Mouse (Mus musculus): ENCODE data around the gene Farp1. TPM values are rescaled to one million over a fixed set of nuclear protein-coding genes. Genes with fewer than 3 reads are reported as not detected.

Gene Farp1
- polyA plus RNA-seq, 1 experiment from 2014 or later, result 42.8 TPM

DNA sequence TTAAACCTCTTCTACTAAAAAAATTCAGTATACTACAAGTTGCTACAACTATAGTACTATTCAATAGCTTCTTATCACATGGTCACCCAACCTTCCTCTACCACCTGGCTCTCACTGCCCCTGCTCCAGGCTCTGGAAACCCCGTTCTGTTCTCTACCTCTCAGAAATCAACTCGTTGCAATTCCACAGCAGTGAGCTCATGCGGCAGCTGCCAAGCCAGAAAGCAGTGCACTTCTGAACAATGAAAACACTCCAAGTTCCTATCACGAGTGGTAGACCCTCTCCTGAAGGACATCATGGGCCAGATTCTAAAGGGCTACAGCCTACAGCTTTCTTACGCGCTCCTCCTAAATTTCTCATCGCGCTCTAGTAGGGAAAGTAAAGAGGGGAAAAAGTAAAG lies 9.6 kb upstream of the Farp1 start:
- Histone ChIP-seq H3K9ac (replicated peaks; ENCODE audit: low read length) (no peak overlapping the region), H3K4me2 (ENCODE audit: low read length) (no peak overlapping the region), H3K27me3 (ENCODE audit: control insufficient read depth, insufficient read depth, low read length) (no peaks in the 10 kb centered on the region), H3K9me3 (ENCODE audit: control insufficient read depth, low read length) (no peaks in the 10 kb centered on the region), H3K4me1 (ENCODE audit: control insufficient read depth, insufficient read depth, low read length) (no peaks in the 10 kb centered on the region), H3K27ac (replicated peaks; ENCODE audit: low read depth, low read length) (no peak overlapping the region), H3K4me3 (replicated peaks; ENCODE audit: low read depth, low read length) (no peak overlapping the region), H3K36me3 (ENCODE audit: control insufficient read depth, insufficient read depth, low read length) (no peaks in the 10 kb centered on the region)
- DNase-seq (no peak), ATAC-seq (ENCODE audit: low FRiP score, low TSS enrichment) (no peak)
- 82% methylated on average over 8 of the region's 8 CpGs for WGBS

- ATAC-seq (ENCODE audit: low FRiP score, low TSS enrichment) (no peak), DNase-seq (no peak)
- no peak overlapping the region for H3K4me2 ChIP-seq (ENCODE audit: low read length)
- H3K9ac ChIP-seq (replicated peaks; ENCODE audit: low read length), result no peak overlapping the region
- WGBS, result 85% methylated on average over 2 of the region's 2 CpGs
- no peaks in the 10 kb centered on the region for H3K9me3 ChIP-seq (ENCODE audit: control insufficient read depth, low read length)
- H3K4me3 ChIP-seq (replicated peaks; ENCODE audit: low read depth, low read length), result no peak overlapping the region
- no peak overlapping the region for H3K27ac ChIP-seq (replicated peaks; ENCODE audit: low read depth, low read length)
- H3K4me1 ChIP-seq (ENCODE audit: control insufficient read depth, insufficient read depth, low read length), result 0 out of 2 replicates have a peak, but pooled peaks cover 3% of the 10 kb centered on the region
- 0 out of 2 replicates have a peak, but pooled peaks cover 4% of the 10 kb centered on the region for H3K27me3 ChIP-seq (ENCODE audit: control insufficient read depth, insufficient read depth, low read length)
- no peaks in the 10 kb centered on the region for H3K36me3 ChIP-seq (ENCODE audit: control insufficient read depth, insufficient read depth, low read length)
These were observed 3.6 kb upstream of the Farp1 start for GRCm38 (mm10) chr14:121031396-121031795.

DNA sequence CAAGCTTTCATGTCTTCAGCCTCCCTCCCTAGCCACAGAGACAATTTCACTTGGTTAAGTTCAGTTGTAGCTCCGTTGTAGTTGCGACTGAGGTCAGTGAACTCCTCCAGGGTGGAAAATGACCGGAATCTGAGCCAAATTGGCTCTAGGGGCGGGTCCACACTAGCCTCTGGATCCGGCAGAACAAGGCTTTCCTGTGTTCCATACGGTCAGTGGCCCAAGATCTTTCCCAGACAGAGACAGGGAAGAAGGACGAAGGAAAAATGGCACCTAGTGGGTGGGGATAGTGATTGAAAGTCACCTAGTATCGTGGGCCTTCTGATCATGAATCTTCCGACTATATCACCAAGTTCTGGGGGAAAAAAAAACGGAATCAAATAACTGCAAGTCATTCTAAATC lies 475 bp upstream of the Farp1 start:
- no peak for DNase-seq

DNA sequence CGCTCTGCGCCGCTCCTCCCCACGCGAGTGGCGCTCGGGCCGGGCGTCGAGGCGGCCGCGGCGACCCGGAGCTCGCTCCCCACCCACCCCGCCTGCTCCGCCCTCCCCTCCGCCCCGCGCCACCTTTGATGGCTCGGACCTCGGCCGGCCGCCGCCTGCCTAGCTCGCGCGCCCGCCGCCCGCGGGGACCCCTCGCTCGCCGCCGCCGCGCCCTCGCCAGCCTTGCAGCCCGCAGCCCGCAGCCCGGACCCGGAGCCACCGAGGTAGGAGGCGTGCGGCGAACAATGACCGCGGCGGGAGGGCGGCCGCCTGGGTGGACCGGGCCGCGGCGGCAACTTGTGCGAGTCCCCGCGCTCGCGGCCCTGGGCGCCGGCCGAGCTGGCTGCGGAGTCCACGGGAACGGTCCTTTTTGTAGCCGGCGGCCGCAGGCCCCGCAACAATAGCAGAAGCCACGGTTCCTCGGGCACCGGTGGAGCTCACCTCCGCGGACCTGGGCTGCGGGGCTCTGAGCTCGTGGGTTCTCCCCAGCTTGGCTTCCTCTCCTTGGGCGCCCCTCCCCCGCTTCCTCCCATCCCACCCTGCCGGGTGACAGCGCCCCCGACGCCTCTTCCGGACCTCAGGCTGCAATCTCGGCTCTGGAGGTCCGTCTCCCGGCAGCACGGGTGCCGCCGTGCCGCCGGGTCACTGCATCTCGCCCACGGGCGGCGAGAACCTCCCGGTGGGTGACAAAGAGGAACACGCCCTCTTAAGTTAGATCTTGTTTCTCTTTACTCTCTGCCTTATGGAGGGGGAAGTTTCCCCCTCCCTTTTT lies 868 bp downstream of the Farp1 start:
- under 1% methylated on average over 85 of the region's 100 CpGs for WGBS
- ATAC-seq (ENCODE audit: low FRiP score, low TSS enrichment) (peak; percentile 84), DNase-seq (peak; percentile 81)
- H3K4me1 ChIP-seq (ENCODE audit: control insufficient read depth, insufficient read depth, low read length), result peaks cover 24% of the 10 kb centered on the region
- H3K9me3 ChIP-seq (ENCODE audit: control insufficient read depth, low read length), result no peaks in the 10 kb centered on the region
- peak overlapping the region; percentile 93 for H3K4me2 ChIP-seq (ENCODE audit: low read length)
- peak overlapping the region; percentile 82 for H3K4me3 ChIP-seq (replicated peaks; ENCODE audit: low read depth, low read length)
- H3K36me3 ChIP-seq (ENCODE audit: control insufficient read depth, insufficient read depth, low read length), result no peaks in the 10 kb centered on the region
- 0 out of 2 replicates have a peak, but pooled peaks cover 4% of the 10 kb centered on the region for H3K27me3 ChIP-seq (ENCODE audit: control insufficient read depth, insufficient read depth, low read length)
- H3K27ac ChIP-seq (replicated peaks; ENCODE audit: low read depth, low read length), result peak overlapping the region; percentile 88
- H3K9ac ChIP-seq (replicated peaks; ENCODE audit: low read length), result peak overlapping the region; percentile 96

More for the DNA sequence above, 475 bp upstream of the Farp1 start:
- Histone ChIP-seq H3K4me3 (replicated peaks; ENCODE audit: low read depth, low read length) (peak overlapping the region; percentile 82), H3K9ac (replicated peaks; ENCODE audit: low read length) (peak overlapping the region; percentile 96), H3K4me1 (ENCODE audit: control insufficient read depth, insufficient read depth, low read length) (peaks cover 24% of the 10 kb centered on the region), H3K27ac (replicated peaks; ENCODE audit: low read depth, low read length) (peak overlapping the region; percentile 88), H3K27me3 (ENCODE audit: control insufficient read depth, insufficient read depth, low read length) (0 out of 2 replicates have a peak, but pooled peaks cover 4% of the 10 kb centered on the region), H3K36me3 (ENCODE audit: control insufficient read depth, insufficient read depth, low read length) (no peaks in the 10 kb centered on the region), H3K9me3 (ENCODE audit: control insufficient read depth, low read length) (no peaks in the 10 kb centered on the region), H3K4me2 (ENCODE audit: low read length) (peak overlapping the region; percentile 93)
- no peak for ATAC-seq (ENCODE audit: low FRiP score, low TSS enrichment)
- 21% methylated on average over 10 of the region's 10 CpGs for whole genome bisulfite sequencing

GRCm38 (mm10) chr14:121036612-121037221 lies 1.7 kb downstream of the Farp1 start:
- H3K4me2 ChIP-seq (ENCODE audit: low read length), result peak overlapping the region; percentile 93
- no peak for ATAC-seq (ENCODE audit: low FRiP score, low TSS enrichment)

DNA sequence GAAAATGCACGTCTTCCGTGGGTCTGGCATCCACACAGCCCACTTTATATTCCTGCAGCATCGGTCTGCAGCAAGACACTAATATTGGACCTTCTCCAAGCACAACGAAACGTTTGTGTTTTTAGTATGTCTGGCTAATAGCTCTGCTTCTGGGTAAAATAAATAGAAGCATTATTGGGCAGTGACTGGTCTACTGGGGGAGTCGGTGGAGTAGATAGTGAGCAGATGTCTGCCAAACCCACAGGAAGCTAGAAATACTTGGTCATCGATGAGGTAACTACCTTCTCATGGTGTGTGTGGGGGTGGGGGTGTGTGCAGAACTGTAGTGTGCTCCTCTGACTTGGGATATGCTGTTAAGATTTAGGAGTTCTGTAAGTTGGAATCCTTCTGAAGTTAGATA lies 2.3 kb downstream of the Farp1 start:
- Histone ChIP-seq H3K9me3 (ENCODE audit: control insufficient read depth, low read length) (no peaks in the 10 kb centered on the region), H3K4me1 (ENCODE audit: control insufficient read depth, insufficient read depth, low read length) (peaks cover 24% of the 10 kb centered on the region), H3K4me2 (ENCODE audit: low read length) (peak overlapping the region; percentile 93), H3K27me3 (ENCODE audit: control insufficient read depth, insufficient read depth, low read length) (0 out of 2 replicates have a peak, but pooled peaks cover 4% of the 10 kb centered on the region), H3K27ac (replicated peaks; ENCODE audit: low read depth, low read length) (no peak overlapping the region), H3K4me3 (replicated peaks; ENCODE audit: low read depth, low read length) (peak overlapping the region; percentile 82), H3K9ac (replicated peaks; ENCODE audit: low read length) (peak overlapping the region; percentile 96), H3K36me3 (ENCODE audit: control insufficient read depth, insufficient read depth, low read length) (no peaks in the 10 kb centered on the region)
- WGBS, result 57% methylated on average over 7 of the region's 7 CpGs
- ATAC-seq (ENCODE audit: low FRiP score, low TSS enrichment) (no peak), DNase-seq (peak; percentile 27)

More at GRCm38 (mm10) chr14:121036612-121037221, 1.7 kb downstream of the Farp1 start:
- Histone ChIP-seq H3K4me3 (replicated peaks; ENCODE audit: low read depth, low read length) (peak overlapping the region; percentile 82), H3K4me1 (ENCODE audit: control insufficient read depth, insufficient read depth, low read length) (peaks cover 24% of the 10 kb centered on the region), H3K27ac (replicated peaks; ENCODE audit: low read depth, low read length) (peak overlapping the region; percentile 88), H3K9ac (replicated peaks; ENCODE audit: low read length) (peak overlapping the region; percentile 96), H3K9me3 (ENCODE audit: control insufficient read depth, low read length) (no peaks in the 10 kb centered on the region), H3K27me3 (ENCODE audit: control insufficient read depth, insufficient read depth, low read length) (0 out of 2 replicates have a peak, but pooled peaks cover 4% of the 10 kb centered on the region), H3K36me3 (ENCODE audit: control insufficient read depth, insufficient read depth, low read length) (no peaks in the 10 kb centered on the region)
- WGBS, result 2% methylated on average over 19 of the region's 19 CpGs
- DNase-seq, result peak; percentile 66

GRCm38 (mm10) chr14:121038676-121039075 lies 3.7 kb downstream of the Farp1 start:
- ATAC-seq (ENCODE audit: low FRiP score, low TSS enrichment), result no peak
- no peak for DNase-seq
- H3K9ac ChIP-seq (replicated peaks; ENCODE audit: low read length), result no peak overlapping the region
- H3K36me3 ChIP-seq (ENCODE audit: control insufficient read depth, insufficient read depth, low read length), result no peaks in the 10 kb centered on the region
- H3K27ac ChIP-seq (replicated peaks; ENCODE audit: low read depth, low read length), result no peak overlapping the region
- WGBS, result 63% methylated on average over 5 of the region's 5 CpGs
- peaks cover 24% of the 10 kb centered on the region for H3K4me1 ChIP-seq (ENCODE audit: control insufficient read depth, insufficient read depth, low read length)
- H3K4me3 ChIP-seq (replicated peaks; ENCODE audit: low read depth, low read length), result no peak overlapping the region
- no peaks in the 10 kb centered on the region for H3K9me3 ChIP-seq (ENCODE audit: control insufficient read depth, low read length)
- H3K27me3 ChIP-seq (ENCODE audit: control insufficient read depth, insufficient read depth, low read length), result 0 out of 2 replicates have a peak, but pooled peaks cover 4% of the 10 kb centered on the region
- H3K4me2 ChIP-seq (ENCODE audit: low read length), result peak overlapping the region; percentile 34

DNA sequence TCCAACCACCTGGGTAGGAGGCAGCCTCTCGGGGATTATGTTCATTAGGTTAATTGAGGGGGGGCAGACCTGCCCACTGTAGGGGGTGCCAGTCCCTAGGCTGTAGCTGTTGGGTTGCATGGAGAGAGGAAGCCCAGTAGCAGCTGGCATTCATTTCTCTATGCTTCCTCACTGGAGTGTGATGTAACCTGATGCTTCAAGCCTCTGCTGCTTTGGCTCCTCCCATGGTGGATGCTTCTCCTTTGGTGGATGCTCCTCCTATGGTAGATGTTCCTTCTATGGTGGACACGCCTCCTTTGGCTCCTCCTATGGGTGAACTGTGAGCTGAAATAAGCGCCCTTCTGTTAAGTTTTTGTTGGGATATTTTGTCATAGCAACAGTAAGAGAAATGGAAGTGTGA lies 9.1 kb downstream of the Farp1 start:
- 90% methylated on average over 3 of the region's 3 CpGs for WGBS
- H3K9ac ChIP-seq (replicated peaks; ENCODE audit: low read length), result no peak overlapping the region
- H3K4me2 ChIP-seq (ENCODE audit: low read length), result no peak overlapping the region
- DNase-seq (no peak), ATAC-seq (ENCODE audit: low FRiP score, low TSS enrichment) (no peak)
- no peaks in the 10 kb centered on the region for H3K27me3 ChIP-seq (ENCODE audit: control insufficient read depth, insufficient read depth, low read length)
- H3K4me1 ChIP-seq (ENCODE audit: control insufficient read depth, insufficient read depth, low read length), result peaks cover under 1% of the 10 kb centered on the region; the same call in 1 of the 2 replicates
- H3K9me3 ChIP-seq (ENCODE audit: control insufficient read depth, low read length), result no peaks in the 10 kb centered on the region
- no peak overlapping the region for H3K4me3 ChIP-seq (replicated peaks; ENCODE audit: low read depth, low read length)
- no peak overlapping the region for H3K27ac ChIP-seq (replicated peaks; ENCODE audit: low read depth, low read length)
- H3K36me3 ChIP-seq (ENCODE audit: control insufficient read depth, insufficient read depth, low read length), result no peaks in the 10 kb centered on the region
